Mouse (Mus musculus) forebrain, embryonic 13.5 days (tissue): ENCODE data around the gene Zfp354c. TPM values are rescaled to one million over a fixed set of nuclear protein-coding genes. Genes with fewer than 3 reads are reported as not detected.

Source experiments
- ATAC-seq: fragments of 200-750 bp; cut with Nextera tagmentation; 2 replicates; pipeline ENCODE4 v1.8.0; 2017
- H3K27ac ChIP-seq: fragments of 300-500 bp; sonication (generic); 2 replicates; pipeline ENCODE4 v1.5.1; 2015; ENCODE audit warnings: inconsistent platforms, mild to moderate bottlenecking, moderate library complexity
- H3K27me3 ChIP-seq: fragments of 300-500 bp; sonication (generic); 2 replicates; pipeline ENCODE4 v1.6.1; 2015; ENCODE audit warnings: mild to moderate bottlenecking, inconsistent platforms
- H3K36me3 ChIP-seq: fragments of 300-500 bp; sonication (generic); 2 replicates; pipeline ENCODE4 v1.6.1; 2015; ENCODE audit warnings: mild to moderate bottlenecking, inconsistent platforms; ENCODE audit not compliant: poor library complexity, severe bottlenecking
- H3K4me1 ChIP-seq: fragments of 300-500 bp; sonication (generic); 2 replicates; pipeline ENCODE4 v1.6.1; 2015; ENCODE audit warnings: inconsistent platforms
- H3K4me2 ChIP-seq: fragments of 300-500 bp; sonication (generic); 2 replicates; pipeline ENCODE4 v1.6.1; 2015; ENCODE audit warnings: inconsistent platforms, mild to moderate bottlenecking, moderate library complexity
- H3K4me3 ChIP-seq: fragments of 300-500 bp; sonication (generic); 2 replicates; pipeline ENCODE4 v1.5.1; 2015; ENCODE audit warnings: mild to moderate bottlenecking, inconsistent platforms
- H3K9ac ChIP-seq: fragments of 300-500 bp; sonication (generic); 2 replicates; pipeline ENCODE4 v1.6.1; 2015; ENCODE audit warnings: mild to moderate bottlenecking, inconsistent platforms
- H3K9me3 ChIP-seq: fragments of 300-500 bp; sonication (generic); replicated peaks from 2 replicates; pipeline ENCODE4 v1.6.1; 2016; ENCODE audit warnings: inconsistent platforms
- WGBS: fragments of 180-500 bp; shearing (Covaris S2); methylation state at CpG from one replicate; pipeline ENCODE4 v1.1.7; 2015; 5-methylcytosine and 5-hydroxymethylcytosine counted together
- polyA plus RNA-seq: library from polyadenylated mRNA; unstranded; fragments of >200 nt; fragmentation: Nextera tagmentation; extraction: Ambion mirVana; gene quantifications from 2 replicates; pipeline ENCODE4 v1.2.1, GENCODE M21; 2015

Zfp354c gene
- polyA plus RNA-seq, 1 experiment from 2014 or later = 44.2 TPM

GRCm38 (mm10) chr11:50798836-50799235 is 28.7 kb downstream of the Zfp354c start:
- H3K9ac ChIP-seq = no peak overlapping the region
- no peak for ATAC-seq
- no peaks in the 10 kb centered on the region; the same call in 1 of the 2 replicates for H3K4me1 ChIP-seq
- H3K27me3 ChIP-seq = no peaks in the 10 kb centered on the region
- no peaks in the 10 kb centered on the region for H3K36me3 ChIP-seq
- H3K9me3 ChIP-seq = no peaks in the 10 kb centered on the region
- H3K4me3 ChIP-seq = no peak overlapping the region
- H3K4me2 ChIP-seq = no peak overlapping the region
- no peak overlapping the region for H3K27ac ChIP-seq

DNA sequence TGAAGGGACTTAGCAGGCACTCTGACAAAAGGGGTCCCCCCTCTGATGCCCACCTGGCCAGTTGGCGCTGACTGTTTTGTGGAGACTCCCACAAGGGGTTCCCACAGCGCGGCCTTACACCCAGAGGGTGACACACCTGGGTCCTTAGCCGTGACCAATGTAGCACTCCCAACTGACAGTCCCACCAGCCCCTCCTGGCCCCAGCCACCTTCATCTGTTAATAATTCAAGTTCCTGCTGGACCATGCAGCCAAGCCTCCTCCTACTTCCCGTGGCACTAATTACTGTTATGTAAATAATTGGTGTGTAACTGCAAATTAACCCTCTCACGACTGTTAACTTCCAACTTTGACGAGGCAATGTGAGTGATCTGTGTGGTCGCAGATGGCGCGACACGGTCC is 29.9 kb downstream of the Zfp354c start:
- no peaks in the 10 kb centered on the region for H3K9me3 ChIP-seq
- H3K36me3 ChIP-seq = no peaks in the 10 kb centered on the region
- H3K27ac ChIP-seq = no peak overlapping the region
- 70% methylated on average over 11 of the region's 11 CpGs for WGBS
- H3K4me3 ChIP-seq = no peak overlapping the region
- H3K4me1 ChIP-seq = no peaks in the 10 kb centered on the region; the same call in 1 of the 2 replicates
- ATAC-seq = no peak
- H3K4me2 ChIP-seq = no peak overlapping the region
- H3K9ac ChIP-seq = no peak overlapping the region
- no peaks in the 10 kb centered on the region for H3K27me3 ChIP-seq

- no peaks in the 10 kb centered on the region for H3K9me3 ChIP-seq
- H3K4me3 ChIP-seq = no peak overlapping the region
- no peak overlapping the region for H3K9ac ChIP-seq
- WGBS = 95% methylated on average over 1 of the region's 1 CpGs
- H3K27me3 ChIP-seq = no peaks in the 10 kb centered on the region
- no peak overlapping the region for H3K27ac ChIP-seq
- H3K4me1 ChIP-seq = peaks cover 6% of the 10 kb centered on the region
- H3K4me2 ChIP-seq = no peak overlapping the region
- no peak for ATAC-seq
- no peaks in the 10 kb centered on the region for H3K36me3 ChIP-seq
These were observed 56.5 kb downstream of the Zfp354c start for GRCm38 (mm10) chr11:50771006-50771405.

DNA sequence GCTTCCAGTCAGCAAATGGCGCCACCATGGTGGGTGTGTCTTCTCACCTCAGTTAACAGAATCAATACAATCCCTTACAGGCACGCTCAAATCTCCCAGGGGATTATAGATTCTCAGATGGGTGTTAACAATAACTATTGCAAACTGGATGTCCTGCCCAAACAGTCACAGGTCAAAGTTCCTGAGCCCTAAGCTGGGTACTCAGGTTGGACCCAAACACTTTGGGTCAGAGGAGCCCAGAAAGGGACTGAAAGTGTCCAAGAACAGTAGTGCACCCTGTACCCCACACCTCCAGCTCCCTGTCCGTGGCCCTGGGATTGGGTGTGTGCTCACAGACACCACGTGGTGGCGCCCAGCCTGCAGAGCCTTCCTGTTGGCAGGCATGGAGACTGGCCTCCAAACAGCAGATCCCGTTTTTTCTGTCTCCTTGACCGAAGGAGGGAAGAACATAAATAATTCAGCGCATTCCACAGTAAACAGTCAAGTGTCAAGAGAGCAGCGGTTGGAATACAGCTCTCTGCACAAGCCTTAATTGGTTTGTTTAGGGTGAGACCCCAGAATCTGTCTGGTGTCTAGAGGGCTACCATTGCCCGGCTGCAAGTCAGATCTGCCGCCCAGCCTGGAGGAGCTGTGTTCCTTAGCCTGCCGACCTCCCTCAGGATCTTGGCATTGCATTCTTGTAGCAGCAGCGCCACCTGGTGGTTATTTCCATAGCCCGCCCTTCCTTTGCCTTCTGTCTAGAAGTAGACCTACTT is 58.4 kb downstream of the Zfp354c start:
- Histone ChIP-seq H3K4me2 (peak overlapping the region; percentile 56), H3K9me3 (no peaks in the 10 kb centered on the region), H3K4me1 (peaks cover 6% of the 10 kb centered on the region), H3K27ac (no peak overlapping the region), H3K4me3 (peak overlapping the region; percentile 24), H3K36me3 (no peaks in the 10 kb centered on the region), H3K9ac (peak overlapping the region; percentile 31), H3K27me3 (no peaks in the 10 kb centered on the region)
- peak; percentile 86 for ATAC-seq
- 14% methylated on average over 14 of the region's 14 CpGs for WGBS

- no peaks in the 10 kb centered on the region for H3K9me3 ChIP-seq
- no peak overlapping the region for H3K4me3 ChIP-seq
- no peak overlapping the region for H3K27ac ChIP-seq
- H3K4me1 ChIP-seq = peaks cover 6% of the 10 kb centered on the region
- no peaks in the 10 kb centered on the region for H3K27me3 ChIP-seq
- WGBS = 19% methylated on average over 4 of the region's 4 CpGs
- ATAC-seq = no peak
- no peak overlapping the region for H3K9ac ChIP-seq
- no peaks in the 10 kb centered on the region for H3K36me3 ChIP-seq
- H3K4me2 ChIP-seq = no peak overlapping the region
These were observed 60.5 kb downstream of the Zfp354c start for GRCm38 (mm10) chr11:50767039-50767438.

DNA sequence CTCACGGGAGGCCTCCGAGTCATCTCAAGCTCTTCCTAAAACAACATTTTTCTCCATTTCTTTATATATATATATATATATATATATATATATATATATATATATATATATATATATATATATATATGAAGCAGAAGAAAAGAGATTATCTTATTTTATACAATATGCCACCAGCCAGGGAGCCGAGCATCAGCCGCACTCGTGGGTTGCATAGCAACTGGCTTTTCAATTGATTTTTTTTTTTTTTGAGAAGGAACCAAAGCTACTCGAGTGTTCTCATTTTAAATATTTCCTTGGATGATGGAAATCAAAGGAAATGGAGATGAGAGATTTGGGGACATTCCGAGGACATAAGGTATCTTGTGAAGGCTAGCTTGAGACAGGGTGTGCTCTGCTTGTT is 61.1 kb downstream of the Zfp354c start:
- Histone ChIP-seq H3K4me2 (no peak overlapping the region), H3K4me1 (peaks cover 6% of the 10 kb centered on the region), H3K9ac (no peak overlapping the region), H3K27me3 (no peaks in the 10 kb centered on the region), H3K36me3 (no peaks in the 10 kb centered on the region), H3K27ac (no peak overlapping the region), H3K9me3 (no peaks in the 10 kb centered on the region), H3K4me3 (no peak overlapping the region)
- 88% methylated on average over 7 of the region's 7 CpGs for WGBS
- no peak for ATAC-seq

Other genes with a start within 250 kb of the Zfp354c start
- gene Adamts2, start 225.6 kb downstream of the Zfp354c start, polyA plus RNA-seq = 0.65 and 0.96 TPM in 2 replicates
- gene Zfp879, start 13.8 kb upstream of the Zfp354c start, polyA plus RNA-seq = 1.1 and 1.5 TPM in 2 replicates
- gene Grm6, start 23.0 kb upstream of the Zfp354c start, polyA plus RNA-seq = not detected in 2 replicates
- gene Zfp454, start 59.9 kb upstream of the Zfp354c start, polyA plus RNA-seq = 16.7 and 17.6 TPM in 2 replicates
- 40.6 and 43.9 TPM in 2 replicates for gene Zfp2, start 88.4 kb upstream of the Zfp354c start, polyA plus RNA-seq
- 2.2 and 2.3 TPM in 2 replicates for gene Zfp354b, start 103.9 kb upstream of the Zfp354c start, polyA plus RNA-seq
- not detected in 2 replicates for gene 4933414I15Rik, start 116.0 kb upstream of the Zfp354c start, polyA plus RNA-seq
- gene Prop1, start 126.0 kb upstream of the Zfp354c start, polyA plus RNA-seq = not detected in 2 replicates
- not detected in 2 replicates for gene Olfr1378, start 138.8 kb upstream of the Zfp354c start, polyA plus RNA-seq
- gene Olfr1377, start 154.2 kb upstream of the Zfp354c start, polyA plus RNA-seq = not detected in 2 replicates
- not detected in 2 replicates for gene Olfr51, start 175.9 kb upstream of the Zfp354c start, polyA plus RNA-seq
- not detected in 2 replicates for gene Olfr54, start 186.5 kb upstream of the Zfp354c start, polyA plus RNA-seq
- not detected in 2 replicates for gene Olfr1375, start 220.4 kb upstream of the Zfp354c start, polyA plus RNA-seq
- 10.0 and 11.5 TPM in 2 replicates for gene Zfp354a, start 231.5 kb upstream of the Zfp354c start, polyA plus RNA-seq